Mouse (Mus musculus) lung, postnatal 0 days (tissue): ENCODE data around the gene Gm14214. TPM values are rescaled to one million over a fixed set of nuclear protein-coding genes. Genes with fewer than 3 reads are reported as not detected.

Experiments
- ATAC-seq: fragments of 200-750 bp; cut with Nextera tagmentation; 2 replicates; pipeline ENCODE4 v1.8.0; 2017; ENCODE audit warnings: moderate library complexity
- DNase-seq: peaks from one replicate; pipeline ENCODE4 v3.0.0-alpha.2; 2016; ENCODE audit warnings: low spot score
- H3K27ac ChIP-seq: fragments of 300-500 bp; sonication (generic); 2 replicates; pipeline ENCODE4 v1.5.1; 2014; ENCODE audit warnings: antibody characterized with exemption, mild to moderate bottlenecking, low read length, mixed read lengths
- H3K27me3 ChIP-seq: fragments of 300-500 bp; sonication (generic); replicated peaks from 2 replicates; pipeline ENCODE4 v1.6.1; 2014; ENCODE audit warnings: low read length, mixed read lengths; ENCODE audit not compliant: insufficient read depth
- H3K36me3 ChIP-seq: fragments of 300-500 bp; sonication (generic); 2 replicates; pipeline ENCODE4 v1.6.1; 2014; ENCODE audit warnings: low read length, mixed read lengths; ENCODE audit not compliant: insufficient read depth
- H3K4me1 ChIP-seq: fragments of 300-500 bp; sonication (generic); 2 replicates; pipeline ENCODE4 v1.6.1; 2014; ENCODE audit warnings: antibody characterized with exemption, low read depth, low read length, mixed read lengths; ENCODE audit not compliant: insufficient read depth
- H3K4me2 ChIP-seq: fragments of 300-500 bp; sonication (generic); replicated peaks from 2 replicates; pipeline ENCODE4 v1.6.1; 2014; ENCODE audit warnings: low read depth, mild to moderate bottlenecking, low read length, moderate library complexity, mixed read lengths
- H3K4me3 ChIP-seq: fragments of 300-500 bp; sonication (generic); 2 replicates; pipeline ENCODE4 v1.5.1; 2014; ENCODE audit warnings: low read depth, low read length
- H3K9ac ChIP-seq: fragments of 300-500 bp; sonication (generic); replicated peaks from 2 replicates; pipeline ENCODE4 v1.6.1; 2014; ENCODE audit warnings: low read depth, mild to moderate bottlenecking
- H3K9me3 ChIP-seq: fragments of 300-500 bp; sonication (generic); 2 replicates; pipeline ENCODE4 v1.6.1; 2016; ENCODE audit warnings: low read length, mixed read lengths
- CTCF ChIP-seq: IDR thresholded peaks from 2 replicates; pipeline ENCODE4 v1.5.1; 2016; ENCODE audit warnings: antibody characterized with exemption, mild to moderate bottlenecking
- EP300 ChIP-seq: IDR thresholded peaks from 2 replicates; pipeline ENCODE4 v1.6.1; 2016; ENCODE audit warnings: antibody characterized with exemption, mild to moderate bottlenecking, control low read depth
- WGBS: fragments of 180-500 bp; shearing (Covaris S2); extraction: QIAGEN DNeasy Blood & Tissue Kit; methylation state at CpG from one replicate; pipeline ENCODE4 v1.1.7; 2014; 5-methylcytosine and 5-hydroxymethylcytosine counted together
- polyA plus RNA-seq: library from polyadenylated mRNA; unstranded; fragments of >200 nt; fragmentation: Nextera tagmentation; extraction: Ambion mirVana; gene quantifications from 2 replicates; pipeline ENCODE4 v1.2.1, GENCODE M21; 2015

The Gm14214 gene
- polyA plus RNA-seq, 1 experiment from 2014 or later, result not detected

DNA sequence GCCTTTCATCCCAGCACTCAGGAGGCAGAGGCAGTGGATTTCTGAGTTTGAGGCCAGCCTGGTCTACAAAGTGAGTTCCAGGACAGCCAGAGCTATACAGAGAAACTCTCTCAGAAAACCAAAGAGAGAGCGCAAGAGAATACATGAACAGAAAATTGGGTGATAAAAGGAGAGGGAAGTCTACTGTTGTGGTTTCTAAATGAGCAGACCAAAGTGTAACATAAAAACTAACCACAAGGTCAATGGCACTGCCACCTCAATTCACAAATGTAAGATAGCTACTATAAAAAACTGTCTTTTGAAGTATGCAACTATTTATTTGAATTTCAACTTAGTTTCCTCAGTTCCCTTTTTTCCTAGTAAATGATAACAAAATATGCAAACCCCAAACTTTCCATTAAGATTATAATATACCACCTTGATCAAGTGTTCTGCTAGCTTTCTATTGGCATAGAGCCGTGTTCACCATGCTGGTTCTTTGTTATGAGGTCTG is 15.7 kb downstream of the Gm14214 start:
- no peak overlapping the region for H3K4me2 ChIP-seq
- DNase-seq, result no peak
- no peak overlapping the region for H3K9ac ChIP-seq
- no peaks in the 10 kb centered on the region for H3K36me3 ChIP-seq
- H3K27me3 ChIP-seq, result no peaks in the 10 kb centered on the region
- H3K9me3 ChIP-seq, result no peaks in the 10 kb centered on the region
- no peak overlapping the region for H3K4me3 ChIP-seq
- WGBS, result 81% methylated on average over 2 of the region's 2 CpGs
- TF ChIP-seq EP300, result no peak
- no peak for TF ChIP-seq CTCF
- H3K27ac ChIP-seq, result no peak overlapping the region
- no peak for ATAC-seq
- H3K4me1 ChIP-seq, result peaks cover 3% of the 10 kb centered on the region; the same call in 1 of the 2 replicates

DNA sequence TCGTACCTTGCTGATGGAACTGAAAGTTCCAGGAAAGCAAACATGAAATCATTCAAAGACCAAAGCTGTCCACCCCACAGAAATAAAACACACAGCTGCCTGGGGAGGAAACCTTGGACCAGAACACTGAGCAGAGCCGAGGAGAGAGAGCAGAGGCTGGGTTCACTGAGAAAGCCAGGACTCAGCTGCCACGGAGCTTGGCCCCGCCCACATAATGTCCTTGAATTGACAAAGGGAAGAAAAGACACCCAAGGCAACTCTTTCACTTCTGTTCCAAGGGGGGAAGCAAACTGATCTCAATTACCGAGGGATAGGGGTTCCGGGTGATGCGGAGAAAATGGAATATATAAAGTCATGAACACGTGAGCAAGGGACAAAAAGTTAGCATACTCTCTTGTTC is 17.9 kb downstream of the Gm14214 start:
- TF ChIP-seq CTCF (no peak), EP300 (no peak)

DNA sequence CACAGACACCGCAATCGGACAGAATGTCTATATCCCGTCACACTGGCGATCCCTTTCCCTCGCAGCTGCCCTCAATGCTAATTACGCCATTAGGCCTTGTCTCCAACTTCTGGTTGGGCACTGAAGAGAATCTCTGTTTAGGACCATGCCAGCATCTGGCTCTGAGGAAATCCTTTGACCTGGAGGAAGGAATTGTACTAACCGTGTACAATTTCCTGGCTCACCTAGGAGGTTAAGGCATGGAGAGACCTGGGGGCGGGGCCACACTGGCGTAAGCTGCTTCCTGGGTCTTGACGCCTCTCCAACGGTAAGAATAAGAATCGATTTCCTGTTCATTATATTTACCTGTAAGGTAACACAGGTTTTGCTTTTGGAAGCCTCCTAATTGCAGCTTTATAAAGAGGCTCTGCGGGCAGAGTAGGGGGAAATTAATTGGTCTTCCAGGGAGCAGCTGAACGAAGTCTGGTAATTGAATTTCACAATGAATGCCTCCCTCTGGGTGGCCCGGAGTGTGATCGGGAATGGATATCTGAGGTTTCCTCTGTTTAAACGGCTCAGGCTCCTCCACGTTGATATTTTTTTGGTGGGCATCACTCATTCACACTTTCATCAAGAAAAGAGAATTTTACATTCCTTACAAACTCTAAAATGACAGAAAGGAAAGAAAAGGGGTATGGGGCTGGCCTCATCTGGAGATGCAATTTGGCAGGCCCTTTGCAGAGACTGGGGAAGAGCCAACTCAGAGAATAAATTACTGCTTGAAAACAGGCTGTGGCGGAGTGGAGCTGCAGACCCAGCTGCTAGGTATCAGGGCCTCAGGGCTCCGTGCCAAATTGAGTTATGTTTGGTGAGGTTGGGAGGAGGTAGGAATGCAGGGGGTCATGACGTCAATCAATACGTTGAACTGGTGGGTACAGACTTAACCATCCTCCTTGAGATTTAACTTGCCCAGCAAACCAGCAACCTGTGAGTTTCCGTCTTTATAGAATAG is 20.5 kb downstream of the Gm14214 start:
- 58% methylated on average over 23 of the region's 23 CpGs for WGBS
- TF ChIP-seq EP300 (no peak), CTCF (no peak)
- Histone ChIP-seq H3K9ac (no peak overlapping the region), H3K4me1 (peaks cover 3% of the 10 kb centered on the region; the same call in 1 of the 2 replicates), H3K9me3 (no peaks in the 10 kb centered on the region), H3K36me3 (no peaks in the 10 kb centered on the region), H3K4me2 (no peak overlapping the region), H3K27me3 (no peaks in the 10 kb centered on the region), H3K27ac (no peak overlapping the region), H3K4me3 (no peak overlapping the region)
- peak; percentile 40; the same call in 1 of the 2 replicates for ATAC-seq
- DNase-seq, result peak; percentile 23

More for the DNA sequence above, 17.9 kb downstream of the Gm14214 start:
- Histone ChIP-seq H3K4me3 (no peak overlapping the region), H3K4me2 (no peak overlapping the region), H3K27me3 (no peaks in the 10 kb centered on the region), H3K27ac (no peak overlapping the region), H3K9ac (no peak overlapping the region), H3K9me3 (no peaks in the 10 kb centered on the region), H3K4me1 (peaks cover 3% of the 10 kb centered on the region; the same call in 1 of the 2 replicates), H3K36me3 (no peaks in the 10 kb centered on the region)
- DNase-seq (no peak), ATAC-seq (no peak)
- 57% methylated on average over 8 of the region's 8 CpGs for WGBS

DNA sequence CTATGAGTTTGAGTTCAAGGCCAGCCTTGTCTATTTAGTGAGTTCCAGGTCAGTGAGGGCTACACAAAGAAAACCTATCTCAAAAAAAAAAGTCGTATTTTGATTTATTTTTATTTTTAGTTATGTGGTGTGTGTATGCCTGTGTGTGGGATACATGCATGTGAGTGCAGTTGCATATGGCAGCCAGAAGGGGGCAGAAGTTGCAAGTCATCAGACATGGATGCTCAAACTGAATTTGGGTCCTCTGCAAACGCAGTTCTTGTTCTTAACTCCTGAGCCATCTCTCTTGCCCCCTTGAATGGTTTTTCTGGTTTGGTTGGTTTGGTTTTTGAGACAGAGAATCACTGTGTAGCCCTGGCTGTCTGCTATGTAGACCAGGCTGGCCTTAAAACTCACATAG is 21.4 kb downstream of the Gm14214 start:
- H3K4me3 ChIP-seq, result no peak overlapping the region
- no peaks in the 10 kb centered on the region for H3K27me3 ChIP-seq
- TF ChIP-seq CTCF, result peak; percentile 41; the same call in 1 of the 2 replicates
- no peak for TF ChIP-seq EP300
- no peaks in the 10 kb centered on the region for H3K9me3 ChIP-seq
- WGBS, result 87% methylated on average over 2 of the region's 2 CpGs
- H3K27ac ChIP-seq, result no peak overlapping the region
- no peaks in the 10 kb centered on the region for H3K36me3 ChIP-seq
- H3K4me2 ChIP-seq, result no peak overlapping the region
- H3K9ac ChIP-seq, result no peak overlapping the region
- no peak for DNase-seq
- H3K4me1 ChIP-seq, result peaks cover 3% of the 10 kb centered on the region; the same call in 1 of the 2 replicates
- ATAC-seq, result no peak

DNA sequence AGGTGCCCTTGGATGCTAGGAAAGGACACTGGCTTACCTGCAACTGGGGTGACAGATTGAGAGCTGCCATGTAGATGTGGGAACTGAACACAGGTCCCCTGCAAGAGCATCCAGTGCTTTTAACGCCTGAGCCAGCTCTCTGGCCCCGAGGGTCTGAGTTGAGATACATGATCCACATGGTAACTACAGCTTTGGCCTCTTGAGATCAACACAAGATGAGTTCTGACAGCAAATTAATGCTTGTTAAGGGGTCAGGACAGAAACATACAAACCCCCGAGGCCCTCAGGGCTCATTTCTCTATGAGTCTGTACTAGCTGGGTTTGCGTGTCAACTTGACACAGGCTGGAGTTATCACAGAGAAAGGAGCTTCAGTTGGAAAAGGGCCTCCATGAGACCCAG is 25.9 kb downstream of the Gm14214 start:
- no peak overlapping the region for H3K4me3 ChIP-seq
- TF ChIP-seq CTCF (no peak), EP300 (no peak)
- no peak overlapping the region for H3K9ac ChIP-seq
- no peaks in the 10 kb centered on the region for H3K27me3 ChIP-seq
- no peaks in the 10 kb centered on the region for H3K36me3 ChIP-seq
- DNase-seq (no peak), ATAC-seq (no peak)
- H3K27ac ChIP-seq, result no peak overlapping the region
- WGBS, result 74% methylated on average over 4 of the region's 4 CpGs
- H3K9me3 ChIP-seq, result no peaks in the 10 kb centered on the region
- H3K4me2 ChIP-seq, result no peak overlapping the region
- H3K4me1 ChIP-seq, result no peaks in the 10 kb centered on the region
